Mouse (Mus musculus): ENCODE data around the gene Map2k7. TPM values are rescaled to one million over a fixed set of nuclear protein-coding genes. Genes with fewer than 3 reads are reported as not detected.

Gene Map2k7
- polyA plus RNA-seq, 1 experiment from 2014 or later: 36.9 TPM

- Histone ChIP-seq H3K4me1 (replicated peaks) (peaks cover 59% of the 10 kb centered on the region), H3K4me3 (replicated peaks) (peak overlapping the region; percentile 64), H3K27me3 (no peaks in the 10 kb centered on the region), H3K9me3 (no peaks in the 10 kb centered on the region), H3K4me2 (replicated peaks) (peak overlapping the region; percentile 93), H3K27ac (peak overlapping the region; percentile 62), H3K36me3 (peaks cover 45% of the 10 kb centered on the region), H3K9ac (replicated peaks) (peak overlapping the region; percentile 72)
- WGBS: 3% methylated on average over 25 of the region's 25 CpGs
- peak; percentile 2 for ATAC-seq
Measured at GRCm38 (mm10) chr8:4212809-4213209, 25.7 kb upstream of the Map2k7 start.

DNA sequence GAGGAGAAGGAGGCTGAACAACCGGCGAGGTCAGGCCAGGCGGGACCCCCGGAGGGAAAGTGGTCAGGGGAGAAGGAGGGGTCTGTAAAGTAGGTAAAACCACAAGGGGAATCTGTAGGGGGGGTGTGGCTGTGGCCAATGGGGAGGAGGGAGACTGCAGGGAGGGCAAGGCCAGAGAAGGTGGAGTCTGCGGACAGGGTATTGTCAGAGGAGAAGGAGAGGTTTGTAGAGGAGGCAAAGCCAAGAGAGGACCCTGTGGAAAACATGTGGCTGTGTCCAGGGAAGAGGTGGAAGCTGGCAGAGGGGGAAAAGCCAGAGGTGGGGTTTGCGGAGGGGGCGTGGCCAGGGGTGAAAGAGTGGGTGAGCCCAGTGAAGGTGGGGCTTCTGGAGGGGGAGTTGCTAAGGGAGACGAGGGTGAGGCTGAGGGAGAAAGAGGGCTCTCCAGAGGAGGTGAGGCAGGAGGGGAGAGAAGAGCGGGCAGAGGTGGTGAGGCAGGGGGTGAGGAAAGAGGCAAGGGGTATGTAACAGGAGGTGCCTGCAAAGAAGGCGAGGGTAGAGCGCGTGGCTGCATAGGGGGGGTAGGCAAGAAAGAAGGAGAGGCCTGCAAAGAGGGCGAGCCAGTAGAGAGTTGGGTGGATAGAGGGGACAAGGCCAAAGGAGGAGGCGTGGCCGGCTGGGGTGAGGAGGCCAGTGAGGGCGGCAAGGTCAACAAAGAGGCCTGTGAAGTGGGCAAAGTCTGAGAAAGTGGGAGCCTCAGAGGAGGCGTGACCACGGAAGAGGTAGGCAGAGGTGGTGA, 25.1 kb upstream of the Map2k7 start:
- peaks cover 39% of the 10 kb centered on the region for H3K36me3 ChIP-seq
- H3K4me1 ChIP-seq (replicated peaks): peaks cover 55% of the 10 kb centered on the region
- WGBS: 5% methylated on average over 18 of the region's 18 CpGs
- H3K9ac ChIP-seq (replicated peaks): peak overlapping the region; percentile 72
- H3K9me3 ChIP-seq: no peaks in the 10 kb centered on the region
- peak overlapping the region; percentile 62 for H3K27ac ChIP-seq
- ATAC-seq: peak; percentile 5; the same call in 1 of the 2 replicates
- H3K4me2 ChIP-seq (replicated peaks): peak overlapping the region; percentile 93
- H3K4me3 ChIP-seq (replicated peaks): peak overlapping the region; percentile 64
- H3K27me3 ChIP-seq: no peaks in the 10 kb centered on the region

GRCm38 (mm10) chr8:4214006-4214980, 24.2 kb upstream of the Map2k7 start:
- H3K9me3 ChIP-seq: no peaks in the 10 kb centered on the region
- ATAC-seq: 0 out of 2 replicates have a peak, but pooled peaks have one; percentile 5
- H3K27me3 ChIP-seq: no peaks in the 10 kb centered on the region
- H3K4me2 ChIP-seq (replicated peaks): peak overlapping the region; percentile 93
- 12% methylated on average over 33 of the region's 33 CpGs for WGBS
- H3K27ac ChIP-seq: peak overlapping the region; percentile 62; the same call in 1 of the 2 replicates
- peaks cover 30% of the 10 kb centered on the region for H3K36me3 ChIP-seq
- peaks cover 53% of the 10 kb centered on the region for H3K4me1 ChIP-seq (replicated peaks)
- peak overlapping the region; percentile 72; the same call in 1 of the 2 replicates for H3K9ac ChIP-seq (replicated peaks)
- peak overlapping the region; percentile 64 for H3K4me3 ChIP-seq (replicated peaks)

- Histone ChIP-seq H3K4me2 (replicated peaks) (peak overlapping the region; percentile 93), H3K36me3 (0 out of 2 replicates have a peak, but pooled peaks cover 13% of the 10 kb centered on the region), H3K4me1 (replicated peaks) (peaks cover 39% of the 10 kb centered on the region), H3K9me3 (no peaks in the 10 kb centered on the region), H3K27ac (peak overlapping the region; percentile 97), H3K27me3 (no peaks in the 10 kb centered on the region), H3K9ac (replicated peaks) (peak overlapping the region; percentile 90), H3K4me3 (replicated peaks) (peak overlapping the region; percentile 64)
- WGBS: 4% methylated on average over 18 of the region's 18 CpGs
- ATAC-seq: no peak
Measured at GRCm38 (mm10) chr8:4216296-4216695, 22.2 kb upstream of the Map2k7 start.

GRCm38 (mm10) chr8:4216791-4217621, 21.5 kb upstream of the Map2k7 start, which contains the start of gene Prr36:
Prr36 (minus strand) TSS chr8:4217459.
- Histone ChIP-seq H3K27me3 (no peaks in the 10 kb centered on the region), H3K4me3 (replicated peaks) (peak within 1 kb of the TSS; percentile 64), H3K4me1 (replicated peaks) (peaks cover 35% of the 10 kb centered on the region), H3K27ac (peak within 1 kb of the TSS; percentile 97), H3K4me2 (replicated peaks) (peak within 1 kb of the TSS; percentile 93), H3K9ac (replicated peaks) (peak within 1 kb of the TSS; percentile 90), H3K36me3 (0 out of 2 replicates have a peak, but pooled peaks cover 13% of the 10 kb centered on the region), H3K9me3 (no peaks in the 10 kb centered on the region)
- peak; percentile 95 for ATAC-seq
- WGBS: 1% methylated on average over 44 of the region's 44 CpGs

- H3K9me3 ChIP-seq: no peaks in the 10 kb centered on the region
- WGBS: 95% methylated on average over 3 of the region's 3 CpGs
Measured at GRCm38 (mm10) chr8:4219617-4220016, 18.9 kb upstream of the Map2k7 start.

DNA sequence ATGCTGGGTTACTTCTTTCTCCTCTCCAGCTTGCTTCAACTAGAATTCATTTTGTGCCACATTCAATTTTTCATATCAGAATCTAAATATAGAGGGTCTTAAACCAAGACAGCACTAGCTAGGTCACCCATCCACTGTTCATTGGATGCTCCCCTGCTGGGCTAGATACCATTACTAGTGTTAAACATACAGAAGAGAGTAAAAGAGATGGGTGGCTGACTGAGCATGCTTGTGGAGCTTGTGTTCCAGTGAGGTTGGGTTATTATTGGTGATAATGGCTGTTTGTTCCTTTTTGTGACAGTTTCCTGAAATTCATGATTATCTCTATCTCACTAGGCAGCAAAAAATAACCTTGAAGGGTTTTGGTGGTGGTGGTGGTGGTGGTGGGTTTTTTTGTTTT, 16.5 kb upstream of the Map2k7 start:
- Histone ChIP-seq H3K9me3 (no peaks in the 10 kb centered on the region), H3K9ac (replicated peaks) (no peak overlapping the region), H3K4me1 (replicated peaks) (peaks cover 5% of the 10 kb centered on the region; the same call in 1 of the 2 replicates), H3K36me3 (no peaks in the 10 kb centered on the region), H3K27ac (no peak overlapping the region), H3K4me3 (replicated peaks) (no peak overlapping the region), H3K4me2 (replicated peaks) (no peak overlapping the region), H3K27me3 (peaks cover 14% of the 10 kb centered on the region)
- ATAC-seq: no peak

More at GRCm38 (mm10) chr8:4219617-4220016, 18.9 kb upstream of the Map2k7 start:
- H3K4me2 ChIP-seq (replicated peaks): no peak overlapping the region
- 0 out of 2 replicates have a peak, but pooled peaks cover 7% of the 10 kb centered on the region for H3K36me3 ChIP-seq
- ATAC-seq: no peak
- no peaks in the 10 kb centered on the region for H3K27me3 ChIP-seq
- peaks cover 15% of the 10 kb centered on the region for H3K4me1 ChIP-seq (replicated peaks)
- no peak overlapping the region for H3K4me3 ChIP-seq (replicated peaks)
- H3K27ac ChIP-seq: no peak overlapping the region
- no peak overlapping the region for H3K9ac ChIP-seq (replicated peaks)

GRCm38 (mm10) chr8:4226323-4226722, 12.2 kb upstream of the Map2k7 start:
- WGBS: 26% methylated on average over 4 of the region's 4 CpGs
- 0 out of 2 replicates have a peak overlapping the region, but pooled peaks have one; percentile 25 for H3K9ac ChIP-seq (replicated peaks)
- ATAC-seq: peak; percentile 56; the same call in 1 of the 2 replicates
- peaks cover 5% of the 10 kb centered on the region; the same call in 1 of the 2 replicates for H3K4me1 ChIP-seq (replicated peaks)
- peaks cover 25% of the 10 kb centered on the region for H3K27me3 ChIP-seq
- no peaks in the 10 kb centered on the region for H3K9me3 ChIP-seq
- no peak overlapping the region for H3K27ac ChIP-seq
- peak overlapping the region; percentile 36; the same call in 1 of the 2 replicates for H3K4me2 ChIP-seq (replicated peaks)
- no peak overlapping the region for H3K4me3 ChIP-seq (replicated peaks)
- H3K36me3 ChIP-seq: no peaks in the 10 kb centered on the region

DNA sequence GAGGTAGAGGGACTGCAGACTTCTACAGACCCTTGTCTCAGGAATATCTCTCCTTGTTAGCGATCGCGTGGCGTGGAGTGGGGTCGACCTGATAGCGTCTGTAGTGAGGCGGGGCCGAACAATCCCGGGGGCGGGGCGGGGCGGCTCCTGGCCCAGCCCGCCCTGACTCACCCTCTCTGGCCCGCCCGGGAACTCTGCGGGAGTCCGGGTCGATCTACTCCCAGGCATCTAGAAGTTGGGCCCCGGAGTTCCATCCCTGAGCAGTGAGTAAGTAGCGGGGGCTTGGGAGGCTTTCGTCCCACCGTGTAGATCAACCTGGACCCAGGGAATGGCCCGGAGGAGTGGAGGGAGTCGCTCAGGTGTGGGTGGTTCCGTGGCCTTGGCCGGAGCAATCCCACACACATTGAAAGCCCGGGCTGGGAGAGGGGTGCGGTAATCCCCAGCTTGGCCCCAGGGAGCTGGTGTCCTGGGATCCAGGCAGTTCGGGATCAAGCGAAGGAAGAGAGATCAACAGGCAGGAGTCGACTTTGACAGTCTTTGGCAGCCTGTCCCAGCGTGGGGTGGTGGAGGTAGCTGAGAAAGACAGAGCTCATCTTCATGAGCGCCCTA, 11.7 kb upstream of the Map2k7 start, which contains the start of gene Lrrc8e:
Gene Lrrc8e, plus strand, starts transcription at position 89 of the 609 bp plus-strand sequence.
- H3K27me3 ChIP-seq: peaks cover 25% of the 10 kb centered on the region
- ATAC-seq: peak; percentile 55
- no peaks in the 10 kb centered on the region for H3K9me3 ChIP-seq
- H3K4me1 ChIP-seq (replicated peaks): peaks cover 5% of the 10 kb centered on the region; the same call in 1 of the 2 replicates
- no peak within 1 kb of the TSS for H3K27ac ChIP-seq
- 0 out of 2 replicates have a peak within 1 kb of the TSS, but pooled peaks have one; percentile 25 for H3K9ac ChIP-seq (replicated peaks)
- WGBS: 4% methylated on average over 33 of the region's 33 CpGs
- H3K4me3 ChIP-seq (replicated peaks): 0 out of 2 replicates have a peak within 1 kb of the TSS, but pooled peaks have one; percentile 8
- H3K36me3 ChIP-seq: no peaks in the 10 kb centered on the region
- H3K4me2 ChIP-seq (replicated peaks): peak within 1 kb of the TSS; percentile 36

- Histone ChIP-seq H3K9me3 (no peaks in the 10 kb centered on the region), H3K27me3 (peaks cover 25% of the 10 kb centered on the region), H3K9ac (replicated peaks) (no peak overlapping the region), H3K27ac (no peak overlapping the region), H3K4me3 (replicated peaks) (no peak overlapping the region), H3K4me2 (replicated peaks) (no peak overlapping the region), H3K4me1 (replicated peaks) (peaks cover 5% of the 10 kb centered on the region; the same call in 1 of the 2 replicates), H3K36me3 (no peaks in the 10 kb centered on the region)
- no peak for ATAC-seq
- 95% methylated on average over 4 of the region's 4 CpGs for WGBS
Measured at GRCm38 (mm10) chr8:4227919-4228318, 10.6 kb upstream of the Map2k7 start.
